Mouse (Mus musculus): ENCODE measurements around the gene Ddc.

- no peak for TF ChIP-seq CTCF (IDR thresholded peaks at IDR 0.05; ENCODE audit: borderline replicate concordance, insufficient read depth, low read length)
- no peak for TF ChIP-seq POLR2A (IDR thresholded peaks at IDR 0.05; ENCODE audit: low read depth, low read length)
Observed at GRCm38 (mm10) chr11:11801067-11801466, 96.9 kb downstream of the Ddc start.

All from embryonic fibroblast, embryonic 13.5 days (primary cell).